Mouse (Mus musculus): ENCODE data around the gene Olfr295. TPM values are rescaled to one million over a fixed set of nuclear protein-coding genes. Genes with fewer than 3 reads are reported as not detected.

Gene Olfr295
- not detected in 2 replicates for polyA plus RNA-seq (2015; fragmentation: Nextera tagmentation; extraction: Ambion mirVana)

DNA sequence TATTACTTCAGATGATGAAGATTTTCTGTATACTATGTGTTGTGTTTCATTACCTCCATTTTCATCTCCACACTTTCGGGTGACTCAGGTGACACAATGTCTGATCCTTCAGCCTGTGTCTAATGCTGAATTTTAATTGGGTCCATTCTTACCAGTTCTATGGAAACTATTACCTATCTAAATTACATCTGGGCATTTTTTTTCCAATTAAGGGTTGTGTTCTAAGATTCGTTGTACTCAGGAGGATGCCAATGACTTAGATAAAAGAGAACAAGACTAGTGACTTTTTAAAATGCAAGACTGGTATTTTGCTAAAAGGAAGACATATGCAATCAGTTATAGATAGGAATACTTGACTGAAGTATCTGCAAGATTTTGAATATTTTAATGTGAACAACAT lies at the start of gene Olfr295:
Gene Olfr295 (plus strand): TSS at position 301 of the 400 bp plus-strand sequence.
- Histone ChIP-seq H3K27ac (ENCODE audit: low read length) (no peak within 1 kb of the TSS), H3K36me3 (ENCODE audit: control insufficient read depth, insufficient read depth, low read length) (no peaks in the 10 kb centered on the region), H3K27me3 (ENCODE audit: control insufficient read depth, insufficient read depth, low read depth, low read length) (no peaks in the 10 kb centered on the region), H3K4me3 (ENCODE audit: low read depth, low read length) (no peak within 1 kb of the TSS), H3K4me1 (ENCODE audit: control insufficient read depth, insufficient read depth, low read length) (no peaks in the 10 kb centered on the region), H3K4me2 (ENCODE audit: low read length) (no peak within 1 kb of the TSS), H3K9me3 (replicated peaks; ENCODE audit: control insufficient read depth, low read length, poor library complexity, severe bottlenecking) (no peaks in the 10 kb centered on the region), H3K9ac (ENCODE audit: low read depth, low read length) (no peak within 1 kb of the TSS)
- ATAC-seq = no peak
- WGBS = 80% methylated on average over 2 of the region's 2 CpGs

- H3K27ac ChIP-seq (ENCODE audit: low read length) = no peak within 1 kb of the TSS
- H3K4me1 ChIP-seq (ENCODE audit: control insufficient read depth, insufficient read depth, low read length) = no peaks in the 10 kb centered on the region
- H3K9me3 ChIP-seq (replicated peaks; ENCODE audit: control insufficient read depth, low read length, poor library complexity, severe bottlenecking) = no peaks in the 10 kb centered on the region
- no peaks in the 10 kb centered on the region for H3K36me3 ChIP-seq (ENCODE audit: control insufficient read depth, insufficient read depth, low read length)
- no peak within 1 kb of the TSS for H3K4me3 ChIP-seq (ENCODE audit: low read depth, low read length)
- H3K27me3 ChIP-seq (ENCODE audit: control insufficient read depth, insufficient read depth, low read depth, low read length) = no peaks in the 10 kb centered on the region
- WGBS = 60% methylated on average over 2 of the region's 2 CpGs
- H3K9ac ChIP-seq (ENCODE audit: low read depth, low read length) = no peak within 1 kb of the TSS
- ATAC-seq = no peak
- no peak within 1 kb of the TSS for H3K4me2 ChIP-seq (ENCODE audit: low read length)
These were observed 32.9 kb downstream of the Olfr295 start, which contains the start of gene Olfr294 for GRCm38 (mm10) chr7:86616543-86616942. Gene Olfr294, minus strand, starts transcription at chr7:86616643.

Other genes starting within 250 kb of the Olfr295 start
- gene Olfr307, start 246.3 kb upstream of the Olfr295 start, polyA plus RNA-seq (2015; fragmentation: Nextera tagmentation; extraction: Ambion mirVana) = not detected in 2 replicates
- gene Olfr305, start 216.9 kb upstream of the Olfr295 start, polyA plus RNA-seq (2015; fragmentation: Nextera tagmentation; extraction: Ambion mirVana) = not detected in 2 replicates
- not detected in 2 replicates for gene Olfr304, start 197.2 kb upstream of the Olfr295 start, polyA plus RNA-seq (2015; fragmentation: Nextera tagmentation; extraction: Ambion mirVana)
- not detected in 2 replicates for gene Olfr303, start 186.1 kb upstream of the Olfr295 start, polyA plus RNA-seq (2015; fragmentation: Nextera tagmentation; extraction: Ambion mirVana)
- gene Olfr301, start 180.0 kb upstream of the Olfr295 start, polyA plus RNA-seq (2015; fragmentation: Nextera tagmentation; extraction: Ambion mirVana) = not detected in 2 replicates
- not detected in 2 replicates for gene Olfr299, start 123.9 kb upstream of the Olfr295 start, polyA plus RNA-seq (2015; fragmentation: Nextera tagmentation; extraction: Ambion mirVana)
- gene Olfr298, start 91.4 kb upstream of the Olfr295 start, polyA plus RNA-seq (2015; fragmentation: Nextera tagmentation; extraction: Ambion mirVana) = not detected in 2 replicates
- gene Olfr297, start 63.9 kb upstream of the Olfr295 start, polyA plus RNA-seq (2015; fragmentation: Nextera tagmentation; extraction: Ambion mirVana) = not detected in 2 replicates
- gene Olfr294, start 32.8 kb downstream of the Olfr295 start, polyA plus RNA-seq (2015; fragmentation: Nextera tagmentation; extraction: Ambion mirVana) = not detected in 2 replicates
- gene Olfr293, start 65.2 kb downstream of the Olfr295 start, polyA plus RNA-seq (2015; fragmentation: Nextera tagmentation; extraction: Ambion mirVana) = not detected in 2 replicates
- not detected in 2 replicates for gene Olfr292, start 104.5 kb downstream of the Olfr295 start, polyA plus RNA-seq (2015; fragmentation: Nextera tagmentation; extraction: Ambion mirVana)
- gene Folh1, start 192.1 kb downstream of the Olfr295 start, polyA plus RNA-seq (2015; fragmentation: Nextera tagmentation; extraction: Ambion mirVana) = 0.62 and 0.87 TPM in 2 replicates
- not detected in 2 replicates for gene Vmn2r77, start 211.2 kb downstream of the Olfr295 start, polyA plus RNA-seq (2015; fragmentation: Nextera tagmentation; extraction: Ambion mirVana)

Data from midbrain, embryonic 16.5 days (tissue).